22 mouse cellular contexts compared by ENCODE assay signal in the genomic region with DNA sequence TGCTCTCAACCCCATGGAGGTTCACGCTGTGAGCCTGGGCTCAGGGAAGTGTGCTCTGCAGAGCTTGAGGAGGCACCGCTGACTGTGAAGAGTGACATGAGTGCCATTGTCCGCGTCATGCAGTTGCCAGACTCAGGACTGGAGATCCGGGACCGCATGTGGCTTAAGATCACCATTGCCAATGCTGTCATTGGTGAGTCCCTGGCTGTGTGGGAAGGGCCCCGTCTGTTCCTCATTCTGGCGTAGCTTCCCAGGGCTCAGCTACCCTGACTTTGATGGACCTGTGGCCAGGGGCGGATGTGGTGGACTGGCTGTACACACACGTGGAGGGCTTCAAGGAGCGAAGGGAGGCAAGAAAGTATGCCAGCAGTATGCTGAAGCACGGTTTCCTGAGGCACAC. TPM values are rescaled to one million over a fixed set of nuclear protein-coding genes. Genes with fewer than 3 reads are reported as not detected.
DNase-seq lines count a peak whose midpoint lies in the region; ATAC-seq and TF ChIP-seq lines count a peak whose summit lies in the region.
"Had no signal": no experiment of that assay in that cellular context is flagged by ENCODE, and none has a peak within 500 bp of the region (broad histone marks: within the 10 kb centered on the region; RNA-seq: fewer than 3 reads in every experiment).

No protein-coding gene starts in this region.

- no peak overlapping the region for H3K27ac ChIP-seq in cerebellum, adult 2 months (ENCODE audit: insufficient read depth, low read length)
- H3K27ac ChIP-seq in gastrocnemius, adult 2 months: no peak overlapping the region
- H3K27ac ChIP-seq in liver, embryonic 12.5 days: no peak overlapping the region
- H3K27ac ChIP-seq: forebrain, embryonic 10.5 days; forebrain, embryonic 13.5 days; heart, adult 2 months; heart, embryonic 10.5 days; heart, embryonic 13.5 days; hindbrain, embryonic 12.5 days; hindbrain, embryonic 15.5 days had no signal

- no peak overlapping the region for H3K4me3 ChIP-seq in cerebellum, adult 2 months (replicated peaks; ENCODE audit: insufficient read depth, low read depth, low read length)
- no peak overlapping the region for H3K4me3 ChIP-seq in gastrocnemius, adult 2 months
- H3K4me3 ChIP-seq in liver, embryonic 12.5 days: no peak overlapping the region
- H3K4me3 ChIP-seq: forebrain, embryonic 10.5 days; forebrain, embryonic 13.5 days; heart, adult 2 months; heart, embryonic 10.5 days; heart, embryonic 13.5 days; hindbrain, embryonic 12.5 days; hindbrain, embryonic 15.5 days had no signal

- peaks cover 79% of the 10 kb centered on the region for H3K36me3 ChIP-seq in liver, embryonic 12.5 days

- H3K9ac ChIP-seq in liver, embryonic 12.5 days: no peak overlapping the region
- H3K9ac ChIP-seq: forebrain, embryonic 13.5 days; heart, embryonic 13.5 days; hindbrain, embryonic 12.5 days; hindbrain, embryonic 15.5 days had no signal

- intact Hi-C loops in gastrocnemius, adult 2 months (cut with DNase I): no loop called here
- intact Hi-C loops in gastrocnemius, postnatal 14 days (cut with DNase I; ENCODE audit: low total_unique reads): no loop called here

- H3K27me3 ChIP-seq in cerebellum, adult 2 months (ENCODE audit: control insufficient read depth, insufficient read depth, low read length): no peaks in the 10 kb centered on the region
- H3K27me3 ChIP-seq in liver, embryonic 12.5 days (replicated peaks): no peaks in the 10 kb centered on the region
- H3K27me3 ChIP-seq: CH12.LX; forebrain, embryonic 13.5 days; heart, embryonic 13.5 days; hindbrain, embryonic 12.5 days; hindbrain, embryonic 15.5 days; Patski had no signal

- DNase-seq in cerebellum, adult 2 months: peak; percentile 42 to 63
- no peak for DNase-seq in cerebellum, adult 11 months
- peak; percentile 17 for DNase-seq in gastrocnemius, adult 2 months
- DNase-seq in gastrocnemius, postnatal 14 days: no peak
- no peak for DNase-seq in liver
- DNase-seq: adrenal gland, postnatal 10 days; adrenal gland, postnatal 36 days; B cell, adult 2 months; heart, adult 2 months had no signal

- H3K9me3 ChIP-seq in liver, embryonic 12.5 days (replicated peaks): no peaks in the 10 kb centered on the region
- H3K9me3 ChIP-seq: forebrain, embryonic 10.5 days; forebrain, embryonic 13.5 days; G1E; heart, embryonic 10.5 days; heart, embryonic 13.5 days; hindbrain, embryonic 12.5 days; hindbrain, embryonic 15.5 days had no signal

- ATAC-seq in liver, embryonic 12.5 days: no peak
- 0 out of 2 replicates have a peak, but pooled peaks have one; percentile 17 for ATAC-seq in granulocyte monocyte progenitor cell, adult 5-6 weeks (replicated peaks; ENCODE audit: poor library complexity, severe bottlenecking)
- ATAC-seq: forebrain, embryonic 13.5 days; forebrain, embryonic 16.5 days; intestine, postnatal 0 days; Patski had no signal

- H3K4me1 ChIP-seq in cerebellum, adult 2 months (ENCODE audit: control insufficient read depth, insufficient read depth, low read length): peaks cover 15% of the 10 kb centered on the region
- peaks cover 24% of the 10 kb centered on the region for H3K4me1 ChIP-seq in liver, embryonic 12.5 days
- H3K4me1 ChIP-seq: forebrain, embryonic 10.5 days; hindbrain, embryonic 12.5 days had no signal

- WGBS in cerebellum, adult 2 months: 73% methylated on average over 12 of the region's 12 CpGs
- WGBS in liver, embryonic 12.5 days (ENCODE audit: insufficient replicate concordance): 80% methylated on average over 12 of the region's 12 CpGs

- no peak for TF ChIP-seq POLR2A in cerebellum, adult 2 months (IDR thresholded peaks at IDR 0.05; ENCODE audit: borderline replicate concordance, insufficient read depth, low read length)

- H3K4me2 ChIP-seq in liver, embryonic 12.5 days: peak overlapping the region; percentile 26; the same call in 1 of the 2 replicates
- H3K4me2 ChIP-seq: forebrain, embryonic 13.5 days; heart, embryonic 13.5 days; hindbrain, embryonic 12.5 days; hindbrain, embryonic 15.5 days had no signal

- TF ChIP-seq CTCF in cerebellum, adult 2 months (IDR thresholded peaks at IDR 0.05; ENCODE audit: borderline replicate concordance, insufficient read depth, low read depth, low read length): no peak
- no peak for TF ChIP-seq CTCF in gastrocnemius, adult 2 months (IDR thresholded peaks at IDR 0.05)

RNA-seq across cellular contexts. Expression of gene Tas1r3, which starts 7.1 kb away (rescaled TPM):
- polyA plus RNA-seq in cerebellum, adult 2 months (2012; rRNA removed): 0.87 and 1.0 TPM in 2 replicates
- under 1 TPM; 0.11 to 0.23 TPM for total RNA-seq in gastrocnemius, adult 2 months (2021)
- total RNA-seq in gastrocnemius, postnatal 14 days (2021): under 1 TPM; 0.10 to 0.13 TPM
- polyA plus RNA-seq in liver, embryonic 12.5 days (2016; fragmentation: Nextera tagmentation; extraction: Ambion mirVana): 0.07 and 0.11 TPM in 2 replicates
- 1.5 TPM in 1 of 2 replicates, not detected in the other for total RNA-seq in granulocyte monocyte progenitor cell, adult 5-6 weeks (2014; fragmentation: Nextera tagmentation)
- total RNA-seq in granulocyte monocyte progenitor cell, adult 5-6 weeks (2017): 0.30 and 0.93 TPM in 2 replicates

RNA-seq across cellular contexts. Expression of gene Dvl1, which starts 8.9 kb away (rescaled TPM):
- 160 and 163 TPM in 2 replicates for polyA plus RNA-seq in cerebellum, adult 2 months (2012; rRNA removed)
- total RNA-seq in gastrocnemius, adult 2 months (2021): 100 to 1,000 TPM; 116 to 122 TPM
- total RNA-seq in gastrocnemius, postnatal 14 days (2021): 10 to 100 TPM; 88.6 to 89.4 TPM
- 10.7 and 12.1 TPM in 2 replicates for polyA plus RNA-seq in liver, embryonic 12.5 days (2016; fragmentation: Nextera tagmentation; extraction: Ambion mirVana)
- 10.1 and 20.3 TPM in 2 replicates for total RNA-seq in granulocyte monocyte progenitor cell, adult 5-6 weeks (2014; fragmentation: Nextera tagmentation)
- 12.4 and 21.6 TPM in 2 replicates for total RNA-seq in granulocyte monocyte progenitor cell, adult 5-6 weeks (2017)

RNA-seq across cellular contexts. Expression of gene Cptp, which starts 13.2 kb away (rescaled TPM):
- 40.5 and 45.1 TPM in 2 replicates for polyA plus RNA-seq in cerebellum, adult 2 months (2012; rRNA removed)
- total RNA-seq in gastrocnemius, adult 2 months (2021): 10 to 100 TPM; 13.6 to 18.0 TPM
- 10 to 100 TPM; 16.5 to 17.0 TPM for total RNA-seq in gastrocnemius, postnatal 14 days (2021)
- polyA plus RNA-seq in liver, embryonic 12.5 days (2016; fragmentation: Nextera tagmentation; extraction: Ambion mirVana): 10.3 and 10.8 TPM in 2 replicates
- total RNA-seq in granulocyte monocyte progenitor cell, adult 5-6 weeks (2014; fragmentation: Nextera tagmentation): 9.4 and 16.7 TPM in 2 replicates
- total RNA-seq in granulocyte monocyte progenitor cell, adult 5-6 weeks (2017): 7.0 and 7.8 TPM in 2 replicates

RNA-seq across cellular contexts. Expression of gene Ints11, which starts 13.3 kb away (rescaled TPM):
- polyA plus RNA-seq in cerebellum, adult 2 months (2012; rRNA removed): 50.1 and 52.2 TPM in 2 replicates
- 10 to 100 TPM; 14.9 to 17.3 TPM for total RNA-seq in gastrocnemius, adult 2 months (2021)
- 10 to 100 TPM; 15.4 to 15.9 TPM for total RNA-seq in gastrocnemius, postnatal 14 days (2021)
- polyA plus RNA-seq in liver, embryonic 12.5 days (2016; fragmentation: Nextera tagmentation; extraction: Ambion mirVana): 50.0 and 51.4 TPM in 2 replicates
- total RNA-seq in granulocyte monocyte progenitor cell, adult 5-6 weeks (2014; fragmentation: Nextera tagmentation): 49.0 and 64.7 TPM in 2 replicates
- total RNA-seq in granulocyte monocyte progenitor cell, adult 5-6 weeks (2017): 34.7 and 37.9 TPM in 2 replicates

RNA-seq across cellular contexts. Expression of gene Mxra8, which starts 16.6 kb away (rescaled TPM):
- polyA plus RNA-seq in cerebellum, adult 2 months (2012; rRNA removed): 23.8 and 29.7 TPM in 2 replicates
- 10 to 100 TPM; 26.4 to 31.3 TPM for total RNA-seq in gastrocnemius, adult 2 months (2021)
- total RNA-seq in gastrocnemius, postnatal 14 days (2021): 10 to 100 TPM; 75.4 to 79.4 TPM
- polyA plus RNA-seq in liver, embryonic 12.5 days (2016; fragmentation: Nextera tagmentation; extraction: Ambion mirVana): 8.1 and 9.2 TPM in 2 replicates
- total RNA-seq in granulocyte monocyte progenitor cell, adult 5-6 weeks (2014; fragmentation: Nextera tagmentation): 0.39 TPM in 1 of 2 replicates, not detected in the other
- total RNA-seq in granulocyte monocyte progenitor cell, adult 5-6 weeks (2017): not detected in 2 replicates
- polyA plus RNA-seq: G1E had no signal

Comparison
In these comparisons a context has a peak if more than half of its experiments do, and no peak if none do; other contexts are left out.
1. DNase-seq: peak in cerebellum, adult 2 months (2 of 2) and gastrocnemius, adult 2 months (single experiment); none in cerebellum, adult 11 months (single experiment), gastrocnemius, postnatal 14 days (single experiment) and liver (single experiment).